Mouse (Mus musculus) c-Kit-positive CD71-positive TER-119-negative erythroid progenitor cells, embryonic 14.5 days (primary cell): ENCODE results near the gene Pde6g.
A peak's percentile ranks its signal among the peaks of the same experiment; 100 is the strongest.
"Not testable (repeated sequence)": the region's sequence is repeated elsewhere in the genome, so short reads cannot be mapped to it uniquely, and the experiment has no call there.

Experiments used
- DNase-seq: peaks from one replicate; pipeline ENCODE4 v3.0.0-alpha.2; 2013; ENCODE audit warnings: low read depth

Pde6g gene

DNA sequence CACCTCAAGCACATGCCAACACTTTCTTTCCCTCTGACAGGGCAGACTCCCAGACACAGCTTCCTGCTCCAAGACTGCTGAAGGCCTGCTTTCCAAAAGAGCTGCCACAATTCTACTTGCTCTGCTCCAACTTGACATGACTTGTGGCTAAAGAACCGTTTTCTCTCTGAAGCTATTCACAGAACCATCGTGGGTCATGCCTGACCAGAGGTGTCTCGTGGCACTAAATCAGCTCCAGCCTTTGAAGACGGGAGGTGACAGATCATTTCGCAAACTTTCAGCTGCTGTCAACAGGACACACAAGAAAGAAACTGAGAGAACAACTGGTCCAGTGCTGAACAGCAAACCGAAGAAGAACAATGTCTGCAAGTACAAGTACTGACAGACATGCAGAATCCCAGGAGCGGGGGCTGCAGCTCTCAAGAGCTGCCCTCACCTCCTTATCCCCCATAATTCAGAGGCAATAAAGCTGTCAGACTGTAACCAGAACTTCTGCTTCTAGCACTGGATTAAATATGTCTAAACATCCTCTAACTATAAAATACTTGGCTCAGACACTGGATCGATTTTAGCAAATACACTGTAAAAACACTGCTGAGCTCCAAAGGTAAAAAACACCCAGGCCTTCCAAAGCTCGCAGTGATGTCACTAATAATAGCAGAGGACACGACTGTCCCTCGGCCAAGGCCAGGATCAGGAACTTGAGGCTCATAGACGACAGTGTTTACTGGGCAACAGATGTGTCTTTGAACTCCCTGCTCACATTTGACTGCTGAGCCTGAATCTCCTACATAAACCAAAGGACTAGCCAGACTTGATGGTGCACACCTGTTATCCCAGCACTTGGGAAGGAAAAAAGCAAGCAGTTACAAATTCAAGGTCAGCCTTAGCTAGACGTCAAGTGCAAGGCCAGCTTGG, 30.4 kb downstream of the Pde6g start:
- DNase-seq: no peak

DNA sequence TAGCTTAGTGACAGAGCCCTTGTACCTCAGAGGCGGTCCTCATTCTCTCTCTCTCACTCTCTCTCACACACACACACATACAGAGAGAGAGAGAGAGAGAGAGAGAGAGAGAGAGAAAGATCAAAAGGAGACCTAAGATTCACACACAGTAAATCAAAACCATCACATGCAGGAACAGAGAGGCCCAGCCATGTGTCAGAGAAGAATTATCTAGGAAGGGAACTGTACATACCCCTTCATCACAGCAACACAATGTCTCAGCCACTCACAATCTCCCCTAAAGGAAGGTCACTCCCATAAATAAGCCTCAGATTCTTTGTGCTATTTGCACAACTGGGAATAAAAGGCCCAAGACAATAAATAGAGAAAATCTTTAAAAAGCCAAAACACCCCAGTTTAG, 34.7 kb downstream of the Pde6g start:
- DNase-seq: no peak

GRCm38 (mm10) chr11:120417852-120418251, 35.4 kb downstream of the Pde6g start:
- no peak for DNase-seq

- DNase-seq: not testable (repeated sequence)
Observed at GRCm38 (mm10) chr11:120413621-120414020, 39.7 kb downstream of the Pde6g start.

GRCm38 (mm10) chr11:120406445-120406844, 46.9 kb downstream of the Pde6g start:
- DNase-seq: no peak

- peak; percentile 69 for DNase-seq
Observed at GRCm38 (mm10) chr11:120405867-120406266, 47.4 kb downstream of the Pde6g start.

GRCm38 (mm10) chr11:120404814-120405213, 48.5 kb downstream of the Pde6g start:
- no peak for DNase-seq

DNA sequence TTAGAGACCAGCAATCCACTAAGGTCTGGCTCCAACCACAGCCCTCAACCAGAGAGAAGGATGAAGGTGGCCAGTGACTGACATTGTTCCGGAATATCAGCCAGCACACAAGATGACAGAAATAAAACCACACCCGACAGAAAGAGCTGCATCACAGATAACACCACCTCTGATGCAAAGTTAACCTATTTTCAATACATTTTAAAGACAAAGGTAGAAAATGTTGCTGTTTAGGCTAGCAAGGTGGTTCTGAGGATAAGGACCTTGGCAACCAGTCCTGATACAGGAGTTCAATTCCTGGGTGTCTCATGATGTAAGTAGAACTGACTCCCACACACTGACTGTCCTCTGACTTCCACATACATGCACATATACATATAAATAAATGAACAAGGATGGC, 54.0 kb downstream of the Pde6g start:
- peak; percentile 59 for DNase-seq
